Mouse (Mus musculus): Measurements from ENCODE around the gene B3gntl1. TPM values are rescaled to one million over a fixed set of nuclear protein-coding genes. Genes with fewer than 3 reads are reported as not detected.

The B3gntl1 gene
- polyA plus RNA-seq, 1 experiment from 2014 or later = 6.2 TPM

DNA sequence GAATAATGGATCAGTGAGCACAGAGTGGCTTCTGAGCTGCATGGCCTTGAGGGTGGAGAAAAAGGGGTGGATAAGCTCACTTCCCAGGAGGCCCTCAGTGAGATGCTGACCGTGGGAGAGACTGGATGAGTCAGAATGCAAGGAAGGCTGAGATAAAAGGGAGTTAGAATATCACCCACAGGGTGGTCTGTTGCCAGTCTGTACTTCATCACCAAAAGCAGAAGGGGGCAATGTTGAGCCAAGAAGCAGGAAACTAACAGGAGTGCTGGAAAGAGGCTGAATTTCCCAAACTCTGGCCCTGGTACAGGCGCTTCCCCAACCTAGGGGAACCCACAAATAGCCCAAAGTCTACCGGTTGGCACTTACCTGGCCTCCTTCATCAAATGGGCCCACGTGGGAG, 42.5 kb downstream of the B3gntl1 start:
- 78% methylated on average over 4 of the region's 4 CpGs for WGBS
- no peak for ATAC-seq
- Histone ChIP-seq H3K9me3 (no peaks in the 10 kb centered on the region), H3K4me1 (replicated peaks) (no peaks in the 10 kb centered on the region), H3K4me3 (replicated peaks) (no peak overlapping the region), H3K27me3 (no peaks in the 10 kb centered on the region), H3K36me3 (0 out of 2 replicates have a peak, but pooled peaks cover 7% of the 10 kb centered on the region), H3K9ac (replicated peaks) (no peak overlapping the region), H3K4me2 (replicated peaks) (no peak overlapping the region), H3K27ac (no peak overlapping the region)

DNA sequence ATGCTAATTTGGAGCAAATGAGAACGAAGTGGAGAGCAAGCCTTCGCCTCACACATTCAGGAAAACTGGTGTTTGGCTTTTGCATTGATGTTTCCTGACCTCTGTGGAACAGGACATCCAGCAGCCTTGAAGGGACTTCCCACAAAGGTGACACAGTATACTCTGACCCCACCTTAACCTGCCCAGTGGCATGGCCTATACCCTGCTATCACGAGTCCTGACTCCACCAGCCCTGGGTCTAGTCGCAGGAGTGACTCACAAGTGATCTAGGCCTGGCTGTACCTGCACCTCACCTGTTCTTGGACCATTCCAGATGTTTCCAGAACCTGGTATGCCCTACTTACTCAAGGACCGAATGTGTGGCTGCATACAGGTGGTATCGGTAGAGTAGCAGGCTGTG, 43.4 kb downstream of the B3gntl1 start:
- ATAC-seq = no peak
- Histone ChIP-seq H3K9ac (replicated peaks) (no peak overlapping the region), H3K27me3 (no peaks in the 10 kb centered on the region), H3K9me3 (no peaks in the 10 kb centered on the region), H3K36me3 (0 out of 2 replicates have a peak, but pooled peaks cover 5% of the 10 kb centered on the region), H3K4me3 (replicated peaks) (no peak overlapping the region), H3K4me2 (replicated peaks) (no peak overlapping the region), H3K4me1 (replicated peaks) (no peaks in the 10 kb centered on the region), H3K27ac (no peak overlapping the region)
- WGBS = 94% methylated on average over 6 of the region's 6 CpGs

DNA sequence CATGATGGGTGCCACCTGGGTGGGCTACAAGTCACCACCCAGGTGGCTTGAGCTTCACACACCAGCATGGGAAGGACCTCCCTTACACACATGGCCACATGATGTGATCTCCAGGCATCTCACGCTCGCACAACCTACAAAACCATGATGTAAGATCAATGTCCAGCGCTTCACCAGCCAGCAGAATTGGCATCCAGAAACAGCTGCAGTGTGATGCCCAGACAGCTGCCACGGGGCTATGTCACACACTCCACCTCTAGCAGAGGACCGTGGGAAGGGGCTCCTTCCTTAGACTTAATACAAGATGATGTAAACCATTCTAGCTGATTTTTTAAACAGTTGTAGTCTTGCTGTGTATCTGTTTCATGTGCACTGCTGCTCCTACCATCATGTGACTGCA, 45.4 kb downstream of the B3gntl1 start:
- Histone ChIP-seq H3K4me2 (replicated peaks) (no peak overlapping the region), H3K9ac (replicated peaks) (no peak overlapping the region), H3K36me3 (peaks cover 14% of the 10 kb centered on the region), H3K4me1 (replicated peaks) (no peaks in the 10 kb centered on the region), H3K27me3 (no peaks in the 10 kb centered on the region), H3K27ac (no peak overlapping the region), H3K9me3 (no peaks in the 10 kb centered on the region), H3K4me3 (replicated peaks) (no peak overlapping the region)
- 93% methylated on average over 5 of the region's 5 CpGs for WGBS
- ATAC-seq = no peak

DNA sequence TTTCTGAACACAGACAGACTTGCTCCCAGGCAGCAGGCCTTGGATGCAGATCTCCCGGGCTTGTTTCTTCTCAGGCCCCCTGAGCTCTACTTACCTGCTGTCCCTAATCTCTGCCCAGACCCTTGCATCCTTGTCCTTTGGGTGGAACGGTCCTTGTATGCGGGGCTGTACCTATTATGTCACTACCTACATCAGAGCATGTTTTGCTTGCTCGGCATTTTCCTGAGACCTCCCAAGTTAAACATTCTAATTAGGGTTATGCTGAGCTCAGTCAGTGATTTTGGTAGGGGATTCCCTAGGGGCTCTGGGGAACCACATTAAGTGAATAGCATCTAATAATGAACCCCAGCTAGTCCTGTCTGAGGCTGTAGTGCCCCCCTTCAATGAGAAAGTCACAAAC, 47.9 kb downstream of the B3gntl1 start:
- H3K9me3 ChIP-seq = no peaks in the 10 kb centered on the region
- no peak overlapping the region for H3K4me2 ChIP-seq (replicated peaks)
- no peak overlapping the region for H3K9ac ChIP-seq (replicated peaks)
- no peak for ATAC-seq
- H3K4me3 ChIP-seq (replicated peaks) = no peak overlapping the region
- peaks cover 37% of the 10 kb centered on the region for H3K36me3 ChIP-seq
- H3K27me3 ChIP-seq = no peaks in the 10 kb centered on the region
- 90% methylated on average over 4 of the region's 4 CpGs for WGBS
- H3K27ac ChIP-seq = no peak overlapping the region
- no peaks in the 10 kb centered on the region for H3K4me1 ChIP-seq (replicated peaks)

DNA sequence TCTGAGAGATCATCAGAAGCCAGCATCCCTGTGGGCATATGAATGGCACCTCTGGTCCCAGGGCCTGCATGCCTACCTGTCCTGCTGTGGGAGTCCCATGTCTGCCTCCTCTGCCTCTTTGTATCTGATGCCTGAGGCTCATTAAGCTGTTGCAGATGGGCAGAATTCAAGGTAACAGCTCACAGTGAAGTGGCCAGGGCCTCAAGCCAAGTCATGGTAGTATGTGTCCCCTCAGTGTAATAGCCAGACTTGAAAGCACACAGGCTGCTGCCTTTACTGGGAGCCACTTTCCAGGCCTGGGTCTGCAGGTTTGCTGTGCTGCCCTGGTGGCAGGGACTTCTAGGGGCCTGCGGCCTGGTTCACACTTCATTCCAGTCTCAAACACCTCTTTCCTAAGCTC, 55.6 kb downstream of the B3gntl1 start:
- H3K27ac ChIP-seq = no peak overlapping the region
- 97% methylated on average over 1 of the region's 1 CpGs for WGBS
- H3K27me3 ChIP-seq = no peaks in the 10 kb centered on the region
- H3K4me2 ChIP-seq (replicated peaks) = no peak overlapping the region
- H3K36me3 ChIP-seq = peaks cover 82% of the 10 kb centered on the region
- H3K4me1 ChIP-seq (replicated peaks) = no peaks in the 10 kb centered on the region
- H3K4me3 ChIP-seq (replicated peaks) = no peak overlapping the region
- ATAC-seq = no peak
- no peaks in the 10 kb centered on the region for H3K9me3 ChIP-seq
- H3K9ac ChIP-seq (replicated peaks) = no peak overlapping the region

DNA sequence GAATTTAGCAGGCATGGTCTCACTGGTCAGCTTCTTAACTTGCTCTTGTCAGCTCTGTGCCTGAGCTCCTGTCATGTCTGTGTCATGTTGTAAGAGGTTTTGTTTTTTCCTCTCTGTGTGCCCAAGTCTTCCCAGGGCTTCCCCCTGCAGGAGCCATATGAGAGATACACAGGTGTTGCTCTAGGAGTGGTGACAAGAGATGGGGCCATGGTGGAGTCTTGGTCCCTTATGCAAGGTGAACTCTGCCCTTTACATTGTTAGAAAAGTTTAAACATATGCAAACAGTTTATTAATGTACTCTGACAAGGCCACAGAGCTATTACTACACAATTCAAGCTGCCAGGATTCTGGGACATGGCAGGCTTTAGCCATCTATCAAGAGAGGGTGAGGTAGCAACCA, 56.5 kb downstream of the B3gntl1 start:
- peaks cover 76% of the 10 kb centered on the region for H3K36me3 ChIP-seq
- H3K27me3 ChIP-seq = no peaks in the 10 kb centered on the region
- H3K4me2 ChIP-seq (replicated peaks) = no peak overlapping the region
- H3K4me1 ChIP-seq (replicated peaks) = no peaks in the 10 kb centered on the region
- no peak overlapping the region for H3K9ac ChIP-seq (replicated peaks)
- H3K27ac ChIP-seq = no peak overlapping the region
- H3K9me3 ChIP-seq = no peaks in the 10 kb centered on the region
- H3K4me3 ChIP-seq (replicated peaks) = no peak overlapping the region
- ATAC-seq = no peak

DNA sequence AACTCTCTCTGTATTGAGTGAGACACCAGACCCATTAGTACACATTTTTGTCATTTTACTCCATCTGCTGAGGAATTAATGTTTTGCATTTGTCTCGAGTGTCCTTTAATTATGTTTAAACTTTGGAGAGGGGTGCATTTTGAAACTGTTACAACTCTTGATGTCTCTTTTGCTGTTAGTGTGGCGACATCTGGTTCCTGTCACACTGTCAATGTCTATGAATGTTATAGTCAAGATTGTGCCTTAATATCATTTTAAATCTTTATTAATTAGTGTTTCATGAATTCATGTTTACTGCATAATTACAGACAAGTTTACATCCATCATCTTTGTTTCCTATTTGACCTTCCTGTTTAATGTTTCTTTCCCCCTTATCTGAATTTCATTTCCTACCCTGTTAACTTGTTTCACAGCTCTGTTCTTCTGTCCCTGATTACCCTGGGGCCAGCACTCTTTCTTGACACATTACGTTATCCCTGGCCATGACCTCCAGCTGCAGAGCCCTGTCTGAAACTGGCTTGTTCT, 56.9 kb downstream of the B3gntl1 start:
- Histone ChIP-seq H3K4me3 (replicated peaks) (no peak overlapping the region), H3K27ac (no peak overlapping the region), H3K27me3 (no peaks in the 10 kb centered on the region), H3K4me2 (replicated peaks) (no peak overlapping the region), H3K36me3 (peaks cover 77% of the 10 kb centered on the region), H3K4me1 (replicated peaks) (no peaks in the 10 kb centered on the region), H3K9me3 (no peaks in the 10 kb centered on the region), H3K9ac (replicated peaks) (no peak overlapping the region)
- 87% methylated on average over 3 of the region's 3 CpGs for WGBS
- ATAC-seq = no peak

DNA sequence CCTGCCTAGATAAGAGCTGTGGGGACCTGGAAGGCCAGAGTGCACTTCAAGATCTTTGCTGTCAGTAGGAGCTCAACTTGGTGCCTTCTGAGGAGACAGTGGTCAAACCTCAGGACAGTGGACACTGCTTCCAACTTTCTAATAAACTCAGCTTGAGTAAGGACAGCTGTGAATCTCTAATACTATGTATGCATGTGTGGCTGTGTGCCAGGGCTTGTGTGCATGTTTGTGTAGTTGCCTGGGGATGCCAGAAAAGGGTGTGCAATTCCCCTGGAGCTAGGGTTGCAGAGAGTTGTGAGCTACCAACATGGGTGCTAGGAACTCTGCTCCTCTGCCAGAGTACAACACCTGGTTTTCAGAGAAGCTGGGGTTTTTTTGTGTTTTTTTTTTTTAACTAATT, 62.0 kb downstream of the B3gntl1 start:
- Histone ChIP-seq H3K9me3 (no peaks in the 10 kb centered on the region), H3K36me3 (peaks cover 71% of the 10 kb centered on the region), H3K4me1 (replicated peaks) (no peaks in the 10 kb centered on the region), H3K27me3 (no peaks in the 10 kb centered on the region), H3K27ac (no peak overlapping the region), H3K4me2 (replicated peaks) (no peak overlapping the region), H3K9ac (replicated peaks) (no peak overlapping the region), H3K4me3 (replicated peaks) (no peak overlapping the region)
- no peak for ATAC-seq

DNA sequence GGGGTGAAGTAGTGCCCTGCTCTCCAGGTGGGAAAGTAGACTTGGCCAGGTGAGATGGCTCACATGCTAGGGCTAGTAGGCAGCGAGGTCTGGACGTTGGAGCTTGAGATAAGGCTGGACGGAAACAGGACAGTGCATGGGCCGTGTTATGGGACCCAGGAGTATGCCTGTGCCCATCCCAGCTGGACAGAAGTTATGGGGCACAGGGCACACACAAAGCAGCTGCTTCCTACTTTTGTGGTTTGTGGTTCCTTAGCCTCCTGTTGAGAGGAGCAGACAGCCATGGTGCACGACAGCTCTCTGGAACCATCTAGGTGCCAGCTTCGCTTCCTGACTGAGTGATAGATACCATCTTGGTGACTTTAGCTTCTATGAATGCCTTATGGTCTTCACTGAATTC, 67.3 kb downstream of the B3gntl1 start:
- Histone ChIP-seq H3K4me2 (replicated peaks) (no peak overlapping the region), H3K27me3 (no peaks in the 10 kb centered on the region), H3K9ac (replicated peaks) (no peak overlapping the region), H3K9me3 (no peaks in the 10 kb centered on the region), H3K36me3 (peaks cover 83% of the 10 kb centered on the region), H3K27ac (no peak overlapping the region), H3K4me3 (replicated peaks) (no peak overlapping the region), H3K4me1 (replicated peaks) (no peaks in the 10 kb centered on the region)
- ATAC-seq = no peak
- 96% methylated on average over 6 of the region's 6 CpGs for WGBS

DNA sequence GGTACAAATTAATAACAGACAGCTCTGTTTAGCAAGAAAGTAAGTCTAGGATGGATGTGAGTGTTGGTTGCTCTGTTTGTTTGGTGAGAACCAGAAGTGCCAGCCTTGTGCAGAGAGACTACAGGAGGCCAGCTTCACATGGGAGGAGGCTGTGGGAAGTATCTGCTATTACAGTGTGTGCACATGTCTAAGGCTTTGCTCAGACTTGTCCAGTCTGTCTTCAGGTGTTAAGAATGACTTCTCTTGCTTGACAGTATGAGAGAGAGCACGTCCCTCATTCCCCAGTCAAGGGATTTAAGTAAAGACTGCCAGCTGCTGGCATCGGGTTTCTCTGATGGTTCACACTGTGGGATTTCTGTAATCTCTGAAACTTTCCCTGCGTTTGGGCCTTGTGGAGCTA, 71.5 kb downstream of the B3gntl1 start:
- ATAC-seq = no peak

DNA sequence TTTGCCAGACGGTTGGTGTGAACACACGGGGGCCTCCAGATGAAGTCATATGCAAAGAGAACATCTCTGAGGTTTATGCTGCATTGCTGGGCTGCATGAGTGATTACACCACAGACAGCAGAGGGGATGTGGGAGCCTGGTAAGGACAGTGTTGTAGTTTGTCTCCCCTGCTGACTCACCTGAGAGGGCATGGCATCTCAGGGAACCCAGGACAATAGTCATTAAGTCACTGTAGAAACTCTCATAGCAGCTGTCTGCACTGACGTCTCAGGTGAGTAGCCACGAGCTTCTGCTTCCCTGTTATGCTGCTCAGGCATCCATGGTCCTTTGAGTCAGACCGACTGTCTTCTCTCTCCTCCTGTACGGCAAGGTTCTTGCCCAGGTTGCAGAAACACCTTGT, 75.7 kb downstream of the B3gntl1 start:
- H3K4me2 ChIP-seq (replicated peaks) = no peak overlapping the region
- H3K27me3 ChIP-seq = no peaks in the 10 kb centered on the region
- no peak overlapping the region for H3K9ac ChIP-seq (replicated peaks)
- ATAC-seq = no peak
- H3K27ac ChIP-seq = no peak overlapping the region
- H3K36me3 ChIP-seq = peaks cover 70% of the 10 kb centered on the region
- WGBS = 87% methylated on average over 6 of the region's 6 CpGs
- H3K4me3 ChIP-seq (replicated peaks) = no peak overlapping the region
- no peaks in the 10 kb centered on the region for H3K4me1 ChIP-seq (replicated peaks)
- no peaks in the 10 kb centered on the region for H3K9me3 ChIP-seq

More for the DNA sequence above, 71.5 kb downstream of the B3gntl1 start:
- 78% methylated on average over 3 of the region's 3 CpGs for WGBS
- no peak overlapping the region for H3K4me2 ChIP-seq (replicated peaks)
- H3K27me3 ChIP-seq = no peaks in the 10 kb centered on the region
- H3K27ac ChIP-seq = no peak overlapping the region
- peaks cover 76% of the 10 kb centered on the region for H3K36me3 ChIP-seq
- H3K4me3 ChIP-seq (replicated peaks) = no peak overlapping the region
- no peak overlapping the region for H3K9ac ChIP-seq (replicated peaks)
- H3K9me3 ChIP-seq = no peaks in the 10 kb centered on the region
- H3K4me1 ChIP-seq (replicated peaks) = no peaks in the 10 kb centered on the region

DNA sequence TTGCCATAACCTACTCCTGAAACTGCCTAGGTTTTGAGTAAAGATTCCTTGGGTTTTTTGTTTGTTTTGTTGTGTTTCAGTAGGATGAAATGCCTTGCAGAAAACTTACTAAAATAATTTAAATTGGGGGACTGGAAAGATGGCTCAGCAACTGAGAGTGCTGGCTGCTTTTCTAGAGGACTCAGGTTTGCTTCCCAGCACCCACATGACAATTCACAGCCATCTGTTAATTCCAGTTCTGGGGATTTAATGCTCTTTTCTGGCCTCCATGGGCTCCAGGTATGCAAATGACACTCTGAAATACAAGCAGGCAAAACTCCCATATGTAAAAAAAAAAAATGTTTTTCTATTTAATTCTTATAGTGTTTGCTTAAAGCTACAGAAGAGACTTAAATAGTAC, 91.1 kb downstream of the B3gntl1 start:
- peaks cover 42% of the 10 kb centered on the region for H3K36me3 ChIP-seq
- no peak overlapping the region for H3K9ac ChIP-seq (replicated peaks)
- H3K4me1 ChIP-seq (replicated peaks) = no peaks in the 10 kb centered on the region
- no peak overlapping the region for H3K4me2 ChIP-seq (replicated peaks)
- no peak overlapping the region for H3K27ac ChIP-seq
- ATAC-seq = no peak
- no peak overlapping the region for H3K4me3 ChIP-seq (replicated peaks)
- H3K9me3 ChIP-seq = no peaks in the 10 kb centered on the region
- H3K27me3 ChIP-seq = no peaks in the 10 kb centered on the region
